Mouse (Mus musculus): ENCODE results near the gene Rai1. TPM values are rescaled to one million over a fixed set of nuclear protein-coding genes. Genes with fewer than 3 reads are reported as not detected.
A peak's percentile ranks its signal among the peaks of the same experiment; 100 is the strongest.

The Rai1 gene
- total RNA-seq, 2 experiments from 2014 or later, result 85.9 to 92.3 TPM

DNA sequence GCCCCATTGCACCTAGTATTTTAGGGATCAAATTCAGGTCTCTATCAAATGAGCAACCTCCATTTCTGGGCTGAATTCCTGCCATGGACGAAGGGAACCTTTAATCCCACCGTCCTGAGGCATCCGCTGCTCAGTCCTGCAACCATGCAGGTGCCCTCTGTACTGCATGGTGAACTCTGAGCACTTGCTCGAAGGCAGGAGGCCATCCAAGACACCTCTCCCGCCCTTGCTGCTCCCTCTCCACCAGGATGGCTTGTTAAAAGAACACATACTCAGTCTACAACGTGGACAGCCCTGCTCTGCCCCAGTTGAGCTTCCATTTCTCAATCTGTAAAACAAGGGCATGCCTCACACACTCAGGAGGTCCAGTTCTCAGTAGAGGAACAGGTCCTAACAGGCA, 103.4 kb downstream of the Rai1 start:
- intact Hi-C loops (cut with DNase I), result loop anchor here (10.0 kb wide), 1 partner anchor 207 kb away; the partner anchor contains the start of genes Atpaf2 and Gid4
- DNase-seq, result no peak

DNA sequence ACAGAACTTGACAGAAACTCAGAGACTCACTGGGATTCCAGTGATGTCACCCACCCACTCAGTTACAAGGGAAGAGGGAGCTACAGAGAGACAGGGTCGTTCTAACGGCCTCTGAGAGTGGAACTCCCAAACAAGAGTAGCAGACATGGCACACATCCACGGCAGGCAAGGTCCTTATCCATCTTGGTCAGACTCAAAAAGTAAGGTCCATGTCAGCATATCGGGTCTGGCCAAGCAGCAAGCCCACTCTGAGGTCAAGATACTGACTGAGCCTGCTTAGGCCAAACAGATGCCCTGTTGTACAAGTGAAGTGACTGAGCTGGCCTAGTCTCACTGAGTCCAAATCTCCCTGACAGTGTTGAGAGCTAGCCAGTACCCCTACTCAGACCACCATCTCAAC, 103.9 kb downstream of the Rai1 start:
- intact Hi-C loops (cut with DNase I), result loop anchor here (10.0 kb wide), 1 partner anchor 206 kb away; the partner anchor contains the start of genes Atpaf2 and Gid4

DNA sequence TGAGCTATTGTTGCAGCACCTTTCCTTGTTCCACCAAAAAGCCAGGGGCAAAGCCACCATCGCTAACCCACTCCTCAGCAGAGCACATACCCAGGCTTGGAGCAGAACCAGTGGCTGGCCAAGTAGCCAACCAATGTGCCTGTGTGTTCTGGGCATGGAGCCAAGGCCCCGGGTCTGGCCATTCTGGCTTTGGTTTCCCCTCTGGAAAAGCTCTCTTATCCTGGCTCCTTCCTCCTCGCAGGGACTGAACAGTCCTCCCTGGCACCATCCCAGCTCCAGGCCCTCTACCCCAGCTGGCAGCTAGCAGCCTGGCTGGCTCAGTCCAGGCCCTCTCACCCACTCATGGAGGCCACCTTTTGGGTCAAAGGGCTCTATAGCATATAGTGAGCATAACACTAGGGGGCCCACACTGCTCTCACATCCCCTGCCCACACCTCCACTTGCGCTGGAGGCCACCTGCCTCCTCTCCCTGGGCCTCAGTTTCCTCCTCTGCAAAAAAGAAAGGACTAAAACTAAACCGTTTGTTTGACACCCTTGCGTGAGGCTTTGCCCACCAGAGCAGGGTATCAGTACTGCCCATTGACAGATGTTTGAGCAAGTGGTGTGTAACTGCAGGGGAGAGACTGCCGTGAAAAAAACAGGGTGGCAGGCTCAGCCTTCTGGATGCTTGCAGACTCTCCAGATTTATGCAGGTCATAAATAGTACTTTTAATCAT, 104.6 kb downstream of the Rai1 start:
- DNase-seq, result peak; percentile 100
- intact Hi-C loops (cut with DNase I), result loop anchor here (10.0 kb wide), 1 partner anchor 205 kb away; the partner anchor contains the start of genes Atpaf2 and Gid4

More for the DNA sequence above, 103.9 kb downstream of the Rai1 start:
- no peak for DNase-seq

DNA sequence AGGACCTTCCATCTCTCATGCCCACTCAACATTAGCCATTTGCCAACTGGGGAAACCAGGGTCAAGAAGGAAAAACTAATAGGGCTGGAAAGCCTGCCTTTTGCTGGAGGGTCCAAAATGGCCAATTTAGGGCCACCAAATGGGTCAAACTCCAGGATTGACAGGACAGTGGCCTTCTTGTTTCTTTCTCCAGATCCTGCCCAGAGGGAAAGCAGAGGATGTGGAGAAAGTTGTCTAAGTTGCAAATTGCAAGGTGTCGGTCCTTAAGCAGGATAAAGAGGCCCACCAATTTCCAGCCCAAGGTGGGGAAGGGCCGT, 105.1 kb downstream of the Rai1 start:
- DNase-seq, result no peak
- intact Hi-C loops (cut with DNase I), result loop anchor here (10.0 kb wide), 1 partner anchor 205 kb away; the partner anchor contains the start of genes Atpaf2 and Gid4

DNA sequence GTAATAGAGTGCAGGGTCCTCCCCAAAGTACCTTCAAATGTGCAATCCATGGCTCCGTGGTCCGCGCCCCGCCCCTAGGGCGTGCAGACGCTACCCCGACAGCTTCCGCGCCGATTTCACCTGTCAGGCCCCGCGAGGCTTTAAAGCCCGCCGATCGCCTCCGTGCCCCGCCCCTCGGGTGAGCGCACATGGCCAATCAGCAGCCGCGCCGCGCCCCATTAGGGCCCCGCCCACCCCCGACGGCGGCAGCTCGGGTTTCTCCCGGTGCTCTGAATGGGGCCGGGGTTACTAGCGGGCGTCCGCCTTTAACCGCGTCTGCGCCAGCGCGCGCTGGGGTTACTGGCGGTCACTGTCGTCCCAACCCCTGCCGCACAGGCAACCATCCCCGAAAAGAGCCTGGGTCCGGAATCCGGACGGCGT, 105.5 kb downstream of the Rai1 start:
- intact Hi-C loops (cut with DNase I), result no loop called here
- DNase-seq, result peak; percentile 96

DNA sequence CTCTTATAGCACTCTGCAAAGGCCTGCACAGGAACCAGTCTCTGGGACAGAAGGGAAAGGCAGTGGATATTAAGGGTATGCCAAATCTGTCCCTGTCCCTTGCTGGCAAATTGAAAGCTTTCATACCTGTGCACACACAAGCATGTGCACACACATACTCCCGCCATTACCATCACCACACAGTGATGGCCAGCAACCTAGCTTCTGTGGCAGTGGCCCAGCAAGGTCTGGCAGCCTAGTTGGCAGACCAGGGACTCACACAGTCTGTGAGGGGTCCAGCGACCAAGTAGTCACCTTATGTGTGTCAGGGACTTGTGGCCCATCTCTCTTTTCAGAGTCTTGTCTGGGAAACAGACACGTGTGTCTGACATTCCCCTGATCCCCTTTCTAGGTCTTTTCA, 106.3 kb downstream of the Rai1 start:
- DNase-seq, result no peak
- intact Hi-C loops (cut with DNase I), result no loop called here

DNA sequence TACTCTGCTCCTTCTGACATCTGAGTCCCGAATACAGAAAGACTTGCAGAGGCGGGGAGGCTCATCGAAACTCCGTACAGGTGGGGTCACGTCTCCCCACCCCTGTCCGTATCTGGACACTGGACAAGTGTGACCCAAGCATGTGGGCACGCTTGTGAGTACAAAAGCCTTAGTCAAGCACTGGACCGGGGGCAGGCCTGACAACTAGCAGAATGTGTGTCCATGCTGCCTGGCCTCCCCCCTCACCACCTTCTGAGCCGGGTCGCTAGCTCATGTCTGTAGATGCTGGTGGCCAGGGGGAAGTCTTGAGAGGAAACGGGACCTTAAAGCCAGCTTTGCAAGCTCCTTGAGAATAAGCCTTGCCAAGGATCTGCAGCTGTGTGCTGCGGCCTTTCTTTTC, 106.9 kb downstream of the Rai1 start:
- intact Hi-C loops (cut with DNase I), result no loop called here
- DNase-seq, result no peak

DNA sequence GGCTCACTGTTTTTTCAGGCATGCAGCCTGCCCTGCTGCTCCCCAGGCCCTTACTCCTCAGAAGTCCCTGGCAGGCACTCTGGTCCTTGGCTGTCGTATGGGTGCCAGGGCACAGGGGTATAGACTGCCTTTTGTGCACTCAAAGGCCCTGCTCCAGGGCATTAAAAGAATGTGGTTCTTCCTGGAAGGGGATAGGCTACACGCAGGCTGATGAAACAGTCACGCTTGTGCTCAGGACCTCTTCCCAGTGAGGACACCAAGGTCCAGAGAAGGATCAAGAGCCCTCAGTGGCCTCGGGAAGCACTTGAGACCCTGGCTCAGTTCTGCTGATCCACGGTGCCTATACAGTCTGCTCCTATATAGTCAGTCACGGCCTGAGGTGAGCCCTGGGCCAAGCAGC, 108.5 kb downstream of the Rai1 start:
- intact Hi-C loops (cut with DNase I), result no loop called here

DNA sequence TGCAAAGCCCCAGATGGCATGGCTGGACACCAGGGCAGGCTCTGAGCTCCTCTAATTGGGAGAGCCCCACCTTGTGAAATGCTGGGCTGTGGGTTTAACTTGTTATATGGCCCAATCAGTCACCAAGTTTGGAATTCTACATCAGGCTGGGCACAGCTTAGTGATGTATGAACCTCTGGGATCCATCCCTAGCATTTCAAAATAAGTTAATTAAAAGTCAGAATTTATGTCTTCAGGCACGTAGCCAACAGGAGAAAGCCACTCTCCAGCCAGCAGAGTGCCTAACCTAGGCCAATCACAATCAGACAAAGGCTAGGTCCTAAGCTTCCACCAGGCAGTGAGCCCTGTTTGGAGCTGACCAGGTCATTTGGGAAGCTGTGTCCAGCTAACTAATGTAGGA, 111.9 kb downstream of the Rai1 start:
- DNase-seq, result no peak
- intact Hi-C loops (cut with DNase I), result no loop called here

More for the DNA sequence above, 108.5 kb downstream of the Rai1 start:
- DNase-seq, result no peak

DNA sequence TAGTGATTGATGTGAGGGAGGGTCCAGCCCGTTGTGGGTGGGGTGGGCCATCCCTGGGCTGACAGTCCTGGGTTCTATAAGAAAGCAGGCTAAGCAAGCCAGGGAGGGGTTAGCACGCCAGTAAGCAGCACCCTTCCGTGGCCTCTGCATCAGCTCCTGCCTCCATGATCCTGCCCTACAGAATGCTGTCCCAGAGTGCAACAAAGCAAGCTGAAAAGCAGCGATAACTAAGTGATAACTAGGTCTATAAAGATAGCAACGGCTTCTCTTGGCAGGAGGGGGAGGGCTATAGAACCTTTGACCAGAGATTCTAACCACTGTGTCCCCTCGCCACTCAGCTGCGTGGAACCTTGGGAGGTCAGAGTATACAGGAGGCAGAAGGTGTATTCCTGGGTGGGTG, 112.7 kb downstream of the Rai1 start:
- no peak for DNase-seq
- intact Hi-C loops (cut with DNase I), result no loop called here

DNA sequence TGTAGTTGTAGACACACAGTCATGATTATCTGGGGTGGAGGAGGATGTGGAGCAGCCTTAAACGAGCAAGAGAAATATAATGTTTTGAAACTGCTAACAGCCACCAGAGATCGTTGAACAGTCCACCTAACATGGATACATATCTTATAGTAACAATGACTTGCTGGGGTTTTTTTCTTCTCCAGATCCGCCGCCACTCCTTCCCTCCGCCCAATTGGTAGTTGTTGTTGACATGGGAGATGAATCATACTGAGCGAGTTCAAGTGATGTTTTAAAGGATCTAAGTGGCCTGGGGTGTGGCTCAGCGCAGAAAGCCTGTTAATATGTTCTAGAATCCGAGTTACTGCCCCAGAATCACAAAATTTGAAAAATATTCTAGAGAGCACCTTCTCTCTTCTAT, 114.8 kb downstream of the Rai1 start:
- DNase-seq, result no peak
- intact Hi-C loops (cut with DNase I), result no loop called here

DNA sequence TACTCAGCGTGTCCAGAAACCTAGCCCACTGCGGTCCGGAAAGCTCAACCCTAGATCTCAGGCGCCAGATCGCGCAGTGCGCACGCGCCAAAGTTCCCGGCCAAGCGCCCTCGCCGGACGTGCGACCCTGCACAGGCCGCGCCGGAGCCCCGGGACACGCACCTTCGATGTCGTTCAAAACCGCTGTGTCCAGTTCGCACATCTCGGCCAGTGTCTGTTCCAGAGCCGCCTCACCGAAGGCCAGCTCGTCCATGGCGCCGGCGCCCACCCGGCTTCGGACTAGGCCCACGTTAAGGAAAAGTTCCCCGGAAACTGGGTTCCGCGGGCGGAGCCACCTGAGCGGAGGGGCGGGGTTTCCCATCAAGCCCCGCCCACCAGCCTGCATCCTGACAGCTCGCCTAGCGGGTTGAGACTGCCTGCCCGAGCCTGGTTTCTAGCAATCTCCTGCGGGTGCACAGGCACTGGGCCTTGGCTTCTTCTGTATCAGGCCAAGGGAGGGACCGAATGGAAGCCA, 115.5 kb downstream of the Rai1 start:
- intact Hi-C loops (cut with DNase I), result no loop called here
- DNase-seq, result peak; percentile 88

DNA sequence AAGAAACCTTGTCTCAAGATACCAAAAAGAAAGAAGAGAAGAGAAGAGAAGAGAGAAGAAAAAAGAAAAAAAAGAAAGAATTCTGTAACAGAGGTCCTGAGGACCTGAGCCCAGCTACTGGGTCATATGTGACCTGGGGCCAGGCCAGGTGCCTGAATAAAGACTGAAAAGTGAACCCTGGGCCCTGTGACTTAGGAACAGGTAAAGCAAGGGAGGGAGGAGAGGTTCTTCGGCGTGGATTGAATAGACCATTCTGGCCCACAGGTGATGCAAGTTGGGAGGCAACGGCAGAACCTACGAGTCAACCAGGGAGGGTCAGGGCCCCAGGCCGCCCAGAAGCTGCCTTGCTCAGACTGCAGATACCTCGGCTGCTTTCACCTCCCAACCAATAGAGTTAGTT, 116.6 kb downstream of the Rai1 start:
- DNase-seq, result no peak
- intact Hi-C loops (cut with DNase I), result no loop called here

DNA sequence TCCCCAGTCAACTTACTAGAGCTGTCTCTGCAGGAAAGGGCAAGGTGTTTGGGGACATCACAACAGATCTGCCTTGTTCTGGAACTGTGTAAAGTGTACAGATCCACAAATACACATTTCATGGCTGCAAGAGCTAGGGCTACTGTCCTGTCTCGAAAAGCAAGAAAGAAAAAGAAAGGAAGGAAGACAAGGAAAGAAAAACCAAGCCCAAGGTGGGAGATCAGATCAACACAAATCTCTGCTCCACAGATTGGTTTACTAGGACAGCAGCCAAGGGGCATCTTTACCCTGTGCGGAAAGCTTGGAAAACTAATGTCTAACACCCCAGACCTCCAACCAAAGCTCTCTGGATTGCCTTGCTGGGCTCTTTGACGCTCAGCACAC, 117.3 kb downstream of the Rai1 start:
- intact Hi-C loops (cut with DNase I), result no loop called here

DNA sequence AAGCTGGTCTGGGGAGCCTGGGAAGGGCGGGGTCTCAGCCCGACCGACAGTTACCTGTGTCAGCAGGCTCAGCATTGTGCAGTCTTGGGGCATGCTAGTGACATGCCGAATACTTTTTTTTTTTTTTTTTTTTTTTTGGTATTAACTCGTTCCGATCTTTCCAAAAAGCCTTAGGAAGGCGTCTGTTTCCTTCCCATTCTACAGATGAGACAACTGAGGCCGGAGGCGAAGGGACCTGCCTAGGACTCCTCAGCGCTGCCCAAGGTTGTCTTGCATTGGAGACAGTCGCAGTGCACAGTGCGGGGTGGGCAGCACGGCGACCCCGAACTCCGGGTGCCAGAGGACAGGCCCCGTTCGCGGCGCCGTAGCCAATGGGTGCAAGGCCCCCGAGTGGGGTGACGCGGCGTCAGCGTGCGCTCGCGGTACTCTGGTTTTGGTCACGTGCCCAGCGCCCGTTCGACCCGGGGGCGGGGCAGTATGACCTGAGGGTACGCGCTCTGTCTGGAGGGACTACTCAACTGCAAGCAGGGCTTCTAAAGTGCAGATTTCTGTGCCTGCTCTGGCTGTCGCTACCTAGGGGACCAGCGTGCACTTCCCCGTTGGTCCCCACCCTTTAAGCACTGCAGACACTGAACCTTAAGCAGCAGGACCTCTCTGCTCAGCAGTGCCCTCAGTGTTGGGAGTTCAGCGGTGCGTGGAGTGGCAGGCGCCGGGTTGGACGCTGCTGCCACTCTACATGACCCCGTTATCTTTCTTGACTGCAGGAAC, 117.8 kb downstream of the Rai1 start, which contains the start of gene Srebf1:
TSS of gene Srebf1 (minus strand) at position 113 of the 768 bp plus-strand sequence.
- peak; percentile 71 for DNase-seq
- intact Hi-C loops (cut with DNase I), result no loop called here

More for the DNA sequence above, 117.3 kb downstream of the Rai1 start:
- DNase-seq, result no peak

DNA sequence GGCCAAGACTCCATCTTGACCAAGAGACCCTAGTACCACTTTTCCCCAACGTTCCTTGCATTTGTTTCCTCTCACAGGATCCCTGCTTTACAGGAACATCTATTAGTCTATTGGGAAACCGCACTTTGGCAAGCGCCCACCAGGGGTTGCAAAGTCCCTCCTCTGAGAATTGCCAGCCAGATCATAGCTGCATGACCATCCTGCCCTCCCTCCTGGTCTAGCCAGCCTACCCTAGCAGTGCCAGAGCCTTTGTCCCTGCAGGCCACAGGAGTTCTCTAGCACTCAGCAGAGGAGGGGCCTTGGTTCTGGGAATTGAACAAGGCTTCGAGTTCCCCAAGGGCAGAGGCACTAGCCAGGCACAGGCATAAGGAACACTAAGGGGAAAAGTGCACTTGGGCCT, 119.9 kb downstream of the Rai1 start:
- DNase-seq, result no peak
- intact Hi-C loops (cut with DNase I), result no loop called here

DNA sequence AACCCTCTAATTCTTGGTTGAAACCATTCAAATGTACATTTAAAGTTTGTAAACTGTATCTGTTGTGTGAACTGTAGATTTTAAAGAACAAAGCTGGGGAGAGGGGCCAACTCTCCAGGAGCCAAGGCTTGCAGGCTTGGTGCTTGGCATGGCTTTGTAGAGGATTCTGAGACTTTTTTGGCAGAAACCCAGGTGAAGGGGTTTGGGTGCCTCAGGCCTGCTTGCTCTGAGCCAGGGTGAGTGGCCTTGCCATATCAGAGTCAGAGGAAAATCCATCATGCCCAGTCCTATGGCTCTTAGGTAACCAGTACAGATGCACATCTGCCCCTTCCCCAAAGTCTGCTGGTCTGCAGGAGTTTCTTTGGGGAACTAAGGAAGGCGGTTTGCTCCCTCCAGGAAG, 121.1 kb downstream of the Rai1 start:
- no peak for DNase-seq

DNA sequence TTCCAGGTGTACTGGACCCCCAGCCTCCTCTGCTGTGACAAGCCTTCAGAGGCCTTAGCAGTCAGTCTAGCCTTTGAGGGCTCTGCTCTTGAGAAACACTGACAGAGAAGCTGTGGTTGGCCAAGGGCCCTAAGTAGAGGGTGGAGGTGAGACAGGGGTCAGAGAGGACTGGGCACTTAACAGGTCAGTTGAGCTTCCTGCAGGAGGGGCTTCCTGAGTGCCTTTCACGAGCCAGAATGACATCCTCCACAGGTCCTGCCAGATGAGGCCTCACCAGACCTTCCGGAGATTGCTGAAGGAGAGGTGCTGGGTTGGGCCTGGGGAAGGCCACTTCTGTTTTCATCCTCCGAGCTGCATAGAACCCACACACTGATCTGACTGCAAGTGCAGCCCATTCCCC, 123.7 kb downstream of the Rai1 start:
- no peak for DNase-seq
- intact Hi-C loops (cut with DNase I), result no loop called here

More for the DNA sequence above, 121.1 kb downstream of the Rai1 start:
- intact Hi-C loops (cut with DNase I), result no loop called here

DNA sequence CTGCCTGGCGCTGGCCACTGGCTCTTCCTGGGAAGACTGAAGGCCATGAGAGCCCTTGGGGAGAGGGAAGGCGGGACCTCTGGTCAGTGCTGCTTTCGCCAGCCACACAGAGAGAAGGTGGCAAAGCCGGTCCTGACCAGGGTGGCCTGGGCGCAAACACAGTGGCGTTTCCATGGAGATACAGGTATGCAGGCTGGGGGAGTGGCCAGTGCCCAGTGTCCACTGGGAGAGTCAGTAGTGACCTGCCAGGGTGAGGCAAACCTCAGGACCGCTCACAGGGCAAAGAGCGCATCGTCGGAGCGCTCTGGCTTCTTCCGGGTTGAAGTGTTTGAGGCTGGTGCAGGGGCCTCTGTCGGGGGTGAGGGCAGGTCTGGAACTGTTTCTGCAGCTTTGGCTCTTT, 125.0 kb downstream of the Rai1 start:
- DNase-seq, result no peak
- intact Hi-C loops (cut with DNase I), result no loop called here

DNA sequence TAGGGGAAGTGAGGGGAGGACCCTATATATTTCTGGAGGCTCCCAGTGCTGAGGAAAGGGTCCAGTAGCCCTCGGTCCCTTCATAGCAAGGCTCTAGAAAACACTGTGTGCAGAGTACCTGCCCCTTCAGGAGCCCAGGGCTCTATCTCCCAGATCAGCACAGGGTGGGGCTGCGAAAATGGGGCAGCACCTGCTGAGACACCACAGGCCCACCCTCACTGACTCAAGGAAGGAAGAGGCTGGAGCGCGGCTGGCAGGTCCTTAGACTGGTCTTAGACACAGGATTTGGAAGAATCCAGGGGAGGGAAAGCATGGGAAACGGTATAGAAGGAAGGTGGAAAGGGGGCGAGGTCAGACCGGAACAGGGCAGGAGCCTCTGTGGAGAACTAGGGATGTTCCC, 125.7 kb downstream of the Rai1 start:
- no peak for DNase-seq
- intact Hi-C loops (cut with DNase I), result no loop called here

DNA sequence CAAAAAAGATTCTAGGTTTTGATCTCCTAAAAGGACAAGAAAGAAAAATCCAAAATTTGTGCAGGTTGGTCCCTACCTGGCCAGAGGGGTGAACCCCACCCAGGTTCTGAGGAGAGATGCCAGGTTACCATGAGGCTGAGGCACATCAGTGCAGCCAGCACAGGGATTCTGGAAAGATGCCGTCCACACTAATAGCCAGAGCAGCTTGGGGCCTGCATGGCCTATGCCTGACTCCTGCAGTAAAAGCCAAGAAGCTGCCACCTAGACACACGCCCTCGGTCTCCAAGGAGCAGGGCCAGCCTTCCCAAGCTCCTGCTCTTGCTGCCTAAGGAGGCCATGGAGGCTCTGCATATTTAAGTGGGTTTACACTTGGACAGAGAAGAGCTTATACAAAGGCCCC, 126.5 kb downstream of the Rai1 start:
- DNase-seq, result peak; percentile 49
- intact Hi-C loops (cut with DNase I), result no loop called here

DNA sequence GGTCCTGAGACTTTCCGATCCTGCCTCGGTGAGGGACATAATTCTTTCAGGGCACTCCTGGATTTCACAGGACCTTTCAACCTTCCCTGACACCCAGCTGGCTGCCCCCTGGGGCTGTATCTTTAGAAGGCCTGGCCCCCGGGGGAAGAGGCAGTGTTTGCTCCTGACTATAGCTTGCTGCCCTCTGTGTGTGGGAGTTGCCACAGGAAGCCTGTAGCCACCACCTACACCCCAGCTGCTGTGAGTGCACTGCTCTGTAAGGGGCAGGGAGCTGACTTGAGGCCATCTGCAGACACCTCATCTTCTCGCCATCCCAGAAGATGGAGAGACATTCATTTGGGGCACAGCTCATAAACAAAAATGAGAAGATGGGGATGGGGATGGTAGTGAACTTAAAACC, 127.1 kb downstream of the Rai1 start:
- intact Hi-C loops (cut with DNase I), result no loop called here
- DNase-seq, result no peak

All from left cerebral cortex, postnatal 4 days (tissue).